Mouse (Mus musculus) lung, postnatal 0 days (tissue): ENCODE measurements around the gene Cyb5d2. TPM values are rescaled to one million over a fixed set of nuclear protein-coding genes. Genes with fewer than 3 reads are reported as not detected.
"Not testable (repeated sequence)": the region's sequence is repeated elsewhere in the genome, so short reads cannot be mapped to it uniquely, and the experiment has no call there.

Experiments
- ATAC-seq: fragments of 200-750 bp; cut with Nextera tagmentation; 2 replicates; pipeline ENCODE4 v1.8.0; 2017; ENCODE audit warnings: moderate library complexity
- DNase-seq: peaks from one replicate; pipeline ENCODE4 v3.0.0-alpha.2; 2016; ENCODE audit warnings: low spot score
- H3K27ac ChIP-seq: fragments of 300-500 bp; sonication (generic); 2 replicates; pipeline ENCODE4 v1.5.1; 2014; ENCODE audit warnings: antibody characterized with exemption, mild to moderate bottlenecking, low read length, mixed read lengths
- H3K27me3 ChIP-seq: fragments of 300-500 bp; sonication (generic); replicated peaks from 2 replicates; pipeline ENCODE4 v1.6.1; 2014; ENCODE audit warnings: low read length, mixed read lengths; ENCODE audit not compliant: insufficient read depth
- H3K36me3 ChIP-seq: fragments of 300-500 bp; sonication (generic); 2 replicates; pipeline ENCODE4 v1.6.1; 2014; ENCODE audit warnings: low read length, mixed read lengths; ENCODE audit not compliant: insufficient read depth
- H3K4me1 ChIP-seq: fragments of 300-500 bp; sonication (generic); 2 replicates; pipeline ENCODE4 v1.6.1; 2014; ENCODE audit warnings: antibody characterized with exemption, low read depth, low read length, mixed read lengths; ENCODE audit not compliant: insufficient read depth
- H3K4me2 ChIP-seq: fragments of 300-500 bp; sonication (generic); replicated peaks from 2 replicates; pipeline ENCODE4 v1.6.1; 2014; ENCODE audit warnings: low read depth, mild to moderate bottlenecking, low read length, moderate library complexity, mixed read lengths
- H3K4me3 ChIP-seq: fragments of 300-500 bp; sonication (generic); 2 replicates; pipeline ENCODE4 v1.5.1; 2014; ENCODE audit warnings: low read depth, low read length
- H3K9ac ChIP-seq: fragments of 300-500 bp; sonication (generic); replicated peaks from 2 replicates; pipeline ENCODE4 v1.6.1; 2014; ENCODE audit warnings: low read depth, mild to moderate bottlenecking
- H3K9me3 ChIP-seq: fragments of 300-500 bp; sonication (generic); 2 replicates; pipeline ENCODE4 v1.6.1; 2016; ENCODE audit warnings: low read length, mixed read lengths
- CTCF ChIP-seq: IDR thresholded peaks from 2 replicates; pipeline ENCODE4 v1.5.1; 2016; ENCODE audit warnings: antibody characterized with exemption, mild to moderate bottlenecking
- EP300 ChIP-seq: IDR thresholded peaks from 2 replicates; pipeline ENCODE4 v1.6.1; 2016; ENCODE audit warnings: antibody characterized with exemption, mild to moderate bottlenecking, control low read depth
- WGBS: fragments of 180-500 bp; shearing (Covaris S2); extraction: QIAGEN DNeasy Blood & Tissue Kit; methylation state at CpG from one replicate; pipeline ENCODE4 v1.1.7; 2014; 5-methylcytosine and 5-hydroxymethylcytosine counted together
- polyA plus RNA-seq: library from polyadenylated mRNA; unstranded; fragments of >200 nt; fragmentation: Nextera tagmentation; extraction: Ambion mirVana; gene quantifications from 2 replicates; pipeline ENCODE4 v1.2.1, GENCODE M21; 2015

The Cyb5d2 gene
- polyA plus RNA-seq, 1 experiment from 2014 or later, result 7.1 TPM

GRCm38 (mm10) chr11:72792033-72792432 is 3.9 kb downstream of the Cyb5d2 start:
- no peak overlapping the region for H3K9ac ChIP-seq
- no peak overlapping the region for H3K4me3 ChIP-seq
- DNase-seq (no peak), ATAC-seq (no peak)
- H3K27me3 ChIP-seq, result no peaks in the 10 kb centered on the region
- no peak overlapping the region for H3K27ac ChIP-seq
- H3K9me3 ChIP-seq, result no peaks in the 10 kb centered on the region
- TF ChIP-seq EP300, result no peak
- no peak for TF ChIP-seq CTCF
- H3K4me2 ChIP-seq, result no peak overlapping the region
- H3K4me1 ChIP-seq, result peaks cover 4% of the 10 kb centered on the region; the same call in 1 of the 2 replicates
- no peaks in the 10 kb centered on the region for H3K36me3 ChIP-seq

GRCm38 (mm10) chr11:72782503-72782902 is 13.4 kb downstream of the Cyb5d2 start:
- H3K27me3 ChIP-seq, result no peaks in the 10 kb centered on the region
- H3K36me3 ChIP-seq, result no peaks in the 10 kb centered on the region
- H3K4me2 ChIP-seq, result no peak overlapping the region
- ATAC-seq, result no peak
- DNase-seq, result no peak
- no peak for TF ChIP-seq EP300
- no peak for TF ChIP-seq CTCF
- H3K9ac ChIP-seq, result no peak overlapping the region
- WGBS, result 79% methylated on average over 3 of the region's 3 CpGs
- no peak overlapping the region for H3K27ac ChIP-seq
- H3K9me3 ChIP-seq, result no peaks in the 10 kb centered on the region
- H3K4me3 ChIP-seq, result no peak overlapping the region
- no peaks in the 10 kb centered on the region for H3K4me1 ChIP-seq

- no peaks in the 10 kb centered on the region for H3K4me1 ChIP-seq
- no peak overlapping the region for H3K27ac ChIP-seq
- no peak for ATAC-seq
Measured at GRCm38 (mm10) chr11:72782103-72782502, 13.8 kb downstream of the Cyb5d2 start.

GRCm38 (mm10) chr11:72778957-72779356 is 17.0 kb downstream of the Cyb5d2 start:
- Histone ChIP-seq H3K4me2 (no peak overlapping the region), H3K36me3 (no peaks in the 10 kb centered on the region), H3K4me3 (no peak overlapping the region), H3K27me3 (no peaks in the 10 kb centered on the region), H3K9me3 (no peaks in the 10 kb centered on the region), H3K9ac (no peak overlapping the region), H3K4me1 (no peaks in the 10 kb centered on the region), H3K27ac (no peak overlapping the region)
- ATAC-seq, result no peak
- TF ChIP-seq EP300 (no peak), CTCF (no peak)
- no peak for DNase-seq

More at GRCm38 (mm10) chr11:72782103-72782502, 13.8 kb downstream of the Cyb5d2 start:
- Histone ChIP-seq H3K9me3 (no peaks in the 10 kb centered on the region), H3K36me3 (no peaks in the 10 kb centered on the region), H3K4me3 (no peak overlapping the region), H3K4me2 (no peak overlapping the region), H3K9ac (no peak overlapping the region), H3K27me3 (no peaks in the 10 kb centered on the region)
- 55% methylated on average over 2 of the region's 2 CpGs for WGBS
- peak; percentile 15 for DNase-seq
- no peak for TF ChIP-seq CTCF
- no peak for TF ChIP-seq EP300

GRCm38 (mm10) chr11:72772611-72773010 is 23.3 kb downstream of the Cyb5d2 start:
- ATAC-seq, H3K9ac ChIP-seq, H3K36me3 ChIP-seq, DNase-seq, H3K9me3 ChIP-seq, H3K4me1 ChIP-seq, H3K27ac ChIP-seq, H3K4me3 ChIP-seq, H3K4me2 ChIP-seq, H3K27me3 ChIP-seq: not testable (repeated sequence)
- WGBS, result 19% methylated on average over 1 of the region's 1 CpGs
- TF ChIP-seq CTCF, result peak; percentile 19; the same call in 1 of the 2 replicates

GRCm38 (mm10) chr11:72771461-72771860 is 24.5 kb downstream of the Cyb5d2 start:
- no peaks in the 10 kb centered on the region for H3K4me1 ChIP-seq
- no peaks in the 10 kb centered on the region for H3K9me3 ChIP-seq
- H3K27ac ChIP-seq, result no peak overlapping the region
- H3K27me3 ChIP-seq, result no peaks in the 10 kb centered on the region
- H3K36me3 ChIP-seq, result peaks cover 11% of the 10 kb centered on the region
- H3K4me3 ChIP-seq, result no peak overlapping the region
- peak; percentile 40 for ATAC-seq
- H3K4me2 ChIP-seq, result no peak overlapping the region
- TF ChIP-seq CTCF (no peak), EP300 (no peak)
- 45% methylated on average over 4 of the region's 4 CpGs for WGBS
- peak; percentile 45 for DNase-seq
- H3K9ac ChIP-seq, result no peak overlapping the region

GRCm38 (mm10) chr11:72770816-72771215 is 25.1 kb downstream of the Cyb5d2 start:
- H3K27me3 ChIP-seq, result no peaks in the 10 kb centered on the region
- H3K4me3 ChIP-seq, result no peak overlapping the region
- 60% methylated on average over 5 of the region's 5 CpGs for WGBS
- ATAC-seq (peak; percentile 49; the same call in 1 of the 2 replicates), DNase-seq (no peak)
- H3K4me2 ChIP-seq, result no peak overlapping the region
- H3K9me3 ChIP-seq, result no peaks in the 10 kb centered on the region
- H3K4me1 ChIP-seq, result no peaks in the 10 kb centered on the region
- H3K9ac ChIP-seq, result no peak overlapping the region
- H3K36me3 ChIP-seq, result peaks cover 11% of the 10 kb centered on the region
- no peak overlapping the region for H3K27ac ChIP-seq
- TF ChIP-seq CTCF (no peak), EP300 (no peak)
